16 mouse cellular contexts compared by ENCODE assay signal in the genomic region with DNA sequence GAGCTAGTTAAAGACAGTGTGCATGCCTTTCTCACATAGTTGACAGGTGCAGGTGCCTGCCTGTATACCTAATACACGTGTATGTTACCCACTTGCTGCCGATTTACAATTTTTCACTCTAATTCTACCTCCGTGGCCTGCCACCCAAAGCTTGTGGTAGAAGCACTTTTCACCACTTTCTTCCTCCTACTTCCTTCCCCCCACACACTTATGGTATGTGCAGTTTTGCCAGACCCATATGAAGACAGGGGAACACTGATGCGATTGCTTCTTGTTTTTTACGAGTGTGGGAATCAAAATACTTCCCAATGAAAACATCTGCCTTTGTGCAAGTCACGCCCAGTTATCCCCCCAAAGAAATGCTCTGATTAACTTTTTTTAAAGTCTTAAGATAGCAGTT.
"Had no signal": no experiment of that assay in that cellular context is flagged by ENCODE, and none has a peak within 500 bp of the region (broad histone marks: within the 10 kb centered on the region; RNA-seq: fewer than 3 reads in every experiment).

No protein-coding gene starts in this region.

- H3K27ac ChIP-seq: kidney, postnatal 0 days; limb, embryonic 12.5 days; liver, embryonic 13.5 days; lung, embryonic 15.5 days; midbrain, embryonic 10.5 days; neural tube, embryonic 15.5 days had no signal

- DNase-seq: kidney, adult 8-10 months; kidney, postnatal 4 days; liver; liver, embryonic 13.5 days; liver, postnatal 0 days; midbrain, embryonic 14.5 days; spleen, adult 18-20 months; thymus, postnatal 36 days had no signal

- ATAC-seq: inflammation-experienced regulatory T-cells, adult 6 months; intestine, postnatal 0 days; liver, postnatal 0 days had no signal

- H3K4me3 ChIP-seq: limb, embryonic 12.5 days; liver, embryonic 13.5 days; lung, embryonic 15.5 days; midbrain, embryonic 10.5 days; myocyte; neural tube, embryonic 15.5 days had no signal
